Comparison of ENCODE assay signal across 12 mouse cellular contexts in genomic region chr7:112237868-112238267, GRCm38 (mm10). TPM values are rescaled to one million over a fixed set of nuclear protein-coding genes. Genes with fewer than 3 reads are reported as not detected.
DNase-seq lines count a peak whose midpoint lies in the region; ATAC-seq and TF ChIP-seq lines count a peak whose summit lies in the region.
"Had no signal": no experiment of that assay in that cellular context is flagged by ENCODE, and none has a peak within 500 bp of the region (broad histone marks: within the 10 kb centered on the region; RNA-seq: fewer than 3 reads in every experiment).

No protein-coding gene starts in this region.

- H3K79me2 ChIP-seq in liver, adult 2 months (ENCODE audit: control insufficient read depth, insufficient read depth, low read length) = peaks cover 8% of the 10 kb centered on the region; the same call in 1 of the 2 replicates

- H3K27ac ChIP-seq in cerebellum, adult 2 months (ENCODE audit: insufficient read depth, low read length) = peak overlapping the region; percentile 76; the same call in 1 of the 2 replicates
- H3K27ac ChIP-seq in liver, adult 2 months (replicated peaks; ENCODE audit: insufficient read depth, low read depth, low read length) = no peak overlapping the region
- H3K27ac ChIP-seq in liver, embryonic 12.5 days = no peak overlapping the region
- H3K27ac ChIP-seq: embryonic facial prominence, embryonic 12.5 days; limb, embryonic 15.5 days had no signal

- 33% methylated on average over 3 of the region's 3 CpGs for WGBS in cerebellum, adult 2 months
- 69% methylated on average over 3 of the region's 3 CpGs for WGBS in liver, adult 2 months
- WGBS in liver, embryonic 12.5 days (ENCODE audit: insufficient replicate concordance) = 11% methylated on average over 3 of the region's 3 CpGs

- H3K4me1 ChIP-seq in cerebellum, adult 2 months (ENCODE audit: control insufficient read depth, insufficient read depth, low read length) = peaks cover 84% of the 10 kb centered on the region
- H3K4me1 ChIP-seq in liver, adult 2 months (ENCODE audit: control insufficient read depth, insufficient read depth, low read length) = no peaks in the 10 kb centered on the region
- H3K4me1 ChIP-seq in liver, embryonic 12.5 days = no peaks in the 10 kb centered on the region

- H3K4me3 ChIP-seq in cerebellum, adult 2 months (replicated peaks; ENCODE audit: insufficient read depth, low read depth, low read length) = no peak overlapping the region
- H3K4me3 ChIP-seq in liver, adult 2 months (ENCODE audit: insufficient read depth, low read depth, low read length) = no peak overlapping the region
- no peak overlapping the region for H3K4me3 ChIP-seq in liver, embryonic 12.5 days
- H3K4me3 ChIP-seq: embryonic facial prominence, embryonic 12.5 days; limb, embryonic 15.5 days; myocyte had no signal

- no peaks in the 10 kb centered on the region; the same call in 1 of the 2 replicates for H3K27me3 ChIP-seq in cerebellum, adult 2 months (ENCODE audit: control insufficient read depth, insufficient read depth, low read length)
- no peaks in the 10 kb centered on the region for H3K27me3 ChIP-seq in liver, adult 2 months (ENCODE audit: control insufficient read depth, insufficient read depth, low read length)
- no peaks in the 10 kb centered on the region for H3K27me3 ChIP-seq in liver, embryonic 12.5 days (replicated peaks)
- H3K27me3 ChIP-seq: embryonic facial prominence, embryonic 12.5 days; limb, embryonic 15.5 days had no signal

- TF ChIP-seq POLR2A in cerebellum, adult 2 months (IDR thresholded peaks at IDR 0.05; ENCODE audit: borderline replicate concordance, insufficient read depth, low read length) = no peak
- no peak for TF ChIP-seq POLR2A in liver, adult 2 months (IDR thresholded peaks at IDR 0.05; ENCODE audit: extremely low read depth, insufficient read depth, low read length)

- no peak for TF ChIP-seq CTCF in cerebellum, adult 2 months (IDR thresholded peaks at IDR 0.05; ENCODE audit: borderline replicate concordance, insufficient read depth, low read depth, low read length)
- TF ChIP-seq CTCF in liver, adult 2 months (IDR thresholded peaks at IDR 0.05; ENCODE audit: low read depth, low read length) = no peak

- H3K9me3 ChIP-seq in liver, embryonic 12.5 days (replicated peaks) = no peaks in the 10 kb centered on the region
- H3K9me3 ChIP-seq: embryonic facial prominence, embryonic 12.5 days; limb, embryonic 15.5 days had no signal

- H3K9ac ChIP-seq in liver, adult 2 months (ENCODE audit: low read depth, low read length) = no peak overlapping the region
- no peak overlapping the region for H3K9ac ChIP-seq in liver, embryonic 12.5 days
- H3K9ac ChIP-seq: embryonic facial prominence, embryonic 12.5 days; limb, embryonic 15.5 days had no signal

- no peak for ATAC-seq in liver, embryonic 12.5 days

- peaks cover 3% of the 10 kb centered on the region; the same call in 1 of the 2 replicates for H3K36me3 ChIP-seq in liver, adult 2 months (ENCODE audit: control insufficient read depth, insufficient read depth, low read length)
- H3K36me3 ChIP-seq in liver, embryonic 12.5 days = no peaks in the 10 kb centered on the region
- H3K36me3 ChIP-seq: embryonic facial prominence, embryonic 12.5 days; limb, embryonic 15.5 days had no signal

- no peak overlapping the region for H3K4me2 ChIP-seq in liver, embryonic 12.5 days
- H3K4me2 ChIP-seq: embryonic facial prominence, embryonic 12.5 days; limb, embryonic 15.5 days had no signal

- DNase-seq in cerebellum, adult 2 months = no peak
- no peak for DNase-seq in cerebellum, adult 9-11 months
- peak; percentile 19 for DNase-seq in liver, adult 2 months (ENCODE audit: extremely low read depth, low read depth, low spot score)
- peak; percentile 55 for DNase-seq in heart, postnatal 4 days
- DNase-seq in lung, postnatal 36 days = peak; percentile 71
- DNase-seq in cerebellum, postnatal 14 days = no peak
- no peak for DNase-seq in gastrocnemius, postnatal 14 days
- DNase-seq: retina, postnatal 1 day had no signal

- intact Hi-C loops in gastrocnemius, postnatal 14 days (cut with DNase I; ENCODE audit: low total_unique reads) = no loop called here

RNA-seq across cellular contexts. Expression of gene Mical2, which starts 12.2 kb away (rescaled TPM):
- polyA plus RNA-seq in cerebellum, adult 2 months (2012; rRNA removed) = 173 and 203 TPM in 2 replicates
- total RNA-seq in liver, adult 2 months (2014; rRNA removed) = 4.1 and 4.5 TPM in 2 replicates
- 6.9 and 7.9 TPM in 2 replicates for polyA plus RNA-seq in liver, adult 2 months (2012; rRNA removed)
- 3.4 and 4.1 TPM in 2 replicates for polyA plus RNA-seq in liver, embryonic 12.5 days (2016; fragmentation: Nextera tagmentation; extraction: Ambion mirVana)
- total RNA-seq in heart, postnatal 4 days (2021) = 100 to 1,000 TPM; 281 to 298 TPM
- 100 to 1,000 TPM in 1 of 2 experiments, 10 to 100 TPM in 1; 86.4 to 106 TPM for total RNA-seq in gastrocnemius, postnatal 14 days (2021)

Comparison
In these comparisons a context has a peak if more than half of its experiments do, and no peak if none do; other contexts are left out.
1. DNase-seq: peak in liver, adult 2 months (single experiment), heart, postnatal 4 days (single experiment) and lung, postnatal 36 days (single experiment); none in cerebellum, adult 2 months (0 of 2), cerebellum, adult 9-11 months (single experiment), cerebellum, postnatal 14 days (0 of 2) and gastrocnemius, postnatal 14 days (single experiment).
2. RNA of gene Mical2, which starts 12.2 kb away (total RNA-seq): 281 to 298 TPM in heart, postnatal 4 days and 86.4 to 106 TPM in gastrocnemius, postnatal 14 days; 4.1 to 4.5 TPM in liver, adult 2 months; every median in the first group is over 10 times any median in the second.